Mouse (Mus musculus) hindbrain, embryonic 11.5 days (tissue): ENCODE data around the gene Slc35f3. TPM values are rescaled to one million over a fixed set of nuclear protein-coding genes. Genes with fewer than 3 reads are reported as not detected.

Experiments used
- ATAC-seq: fragments of 200-750 bp; cut with Nextera tagmentation; 2 replicates; pipeline ENCODE4 v1.8.0; 2017; ENCODE audit warnings: mild to moderate bottlenecking, moderate TSS enrichment, moderate library complexity; ENCODE audit not compliant: low FRiP score
- DNase-seq: peaks from one replicate; pipeline ENCODE4 v3.0.0-alpha.2; 2015; ENCODE audit warnings: low spot score
- H3K27ac ChIP-seq: fragments of 300-500 bp; sonication (generic); 2 replicates; pipeline ENCODE4 v1.5.1; 2014; ENCODE audit warnings: mild to moderate bottlenecking, low read depth, low read length
- H3K27me3 ChIP-seq: fragments of 300-500 bp; sonication (generic); 2 replicates; pipeline ENCODE4 v1.6.1; 2014; ENCODE audit warnings: mild to moderate bottlenecking, low read length, moderate library complexity, mixed read lengths; ENCODE audit not compliant: control insufficient read depth, insufficient read depth
- H3K36me3 ChIP-seq: fragments of 300-500 bp; sonication (generic); 2 replicates; pipeline ENCODE4 v1.6.1; 2014; ENCODE audit warnings: mild to moderate bottlenecking, low read length, moderate library complexity, mixed read lengths; ENCODE audit not compliant: control insufficient read depth, insufficient read depth
- H3K4me1 ChIP-seq: fragments of 300-500 bp; sonication (generic); replicated peaks from 2 replicates; pipeline ENCODE4 v1.6.1; 2014; ENCODE audit warnings: low read length, mixed read lengths; ENCODE audit not compliant: control insufficient read depth, insufficient read depth
- H3K4me2 ChIP-seq: fragments of 300-500 bp; sonication (generic); replicated peaks from 2 replicates; pipeline ENCODE4 v1.6.1; 2014; ENCODE audit warnings: mild to moderate bottlenecking, low read depth, low read length
- H3K4me3 ChIP-seq: fragments of 300-500 bp; sonication (generic); 2 replicates; pipeline ENCODE4 v1.5.1; 2014; ENCODE audit warnings: low read depth, low read length
- H3K9ac ChIP-seq: fragments of 300-500 bp; sonication (generic); 2 replicates; pipeline ENCODE4 v1.6.1; 2014; ENCODE audit warnings: low read depth, low read length
- H3K9me3 ChIP-seq: fragments of 300-500 bp; sonication (generic); 2 replicates; pipeline ENCODE4 v1.6.1; 2016; ENCODE audit warnings: low read length; ENCODE audit not compliant: control insufficient read depth
- WGBS: fragments of 180-500 bp; shearing (Covaris S2); extraction: QIAGEN DNeasy Blood & Tissue Kit; methylation state at CpG from one replicate; pipeline ENCODE4 v1.1.7; 2014; 5-methylcytosine and 5-hydroxymethylcytosine counted together
- polyA plus RNA-seq: library from polyadenylated mRNA; unstranded; fragments of >200 nt; fragmentation: Nextera tagmentation; extraction: Ambion mirVana; gene quantifications from 2 replicates; pipeline ENCODE4 v1.2.1, GENCODE M21; 2014

Gene Slc35f3
- polyA plus RNA-seq, 1 experiment from 2014 or later, result 0.08 TPM

- H3K27me3 ChIP-seq, result no peaks in the 10 kb centered on the region
- H3K4me2 ChIP-seq, result no peak overlapping the region
- no peak overlapping the region for H3K4me3 ChIP-seq
- no peaks in the 10 kb centered on the region for H3K36me3 ChIP-seq
- no peak overlapping the region for H3K9ac ChIP-seq
- DNase-seq (no peak), ATAC-seq (no peak)
- 87% methylated on average over 3 of the region's 3 CpGs for whole genome bisulfite sequencing
- no peaks in the 10 kb centered on the region for H3K4me1 ChIP-seq
- H3K9me3 ChIP-seq, result no peaks in the 10 kb centered on the region
- no peak overlapping the region for H3K27ac ChIP-seq
These were observed 73.5 kb downstream of the Slc35f3 start for GRCm38 (mm10) chr8:126371871-126372270.

- WGBS, result 89% methylated on average over 6 of the region's 6 CpGs
- H3K4me2 ChIP-seq, result no peak overlapping the region
- DNase-seq (no peak), ATAC-seq (no peak)
- H3K36me3 ChIP-seq, result no peaks in the 10 kb centered on the region
- no peaks in the 10 kb centered on the region for H3K4me1 ChIP-seq
- H3K27ac ChIP-seq, result no peak overlapping the region
- H3K9ac ChIP-seq, result no peak overlapping the region
- H3K9me3 ChIP-seq, result no peaks in the 10 kb centered on the region
- no peak overlapping the region for H3K4me3 ChIP-seq
- no peaks in the 10 kb centered on the region for H3K27me3 ChIP-seq
These were observed 81.2 kb downstream of the Slc35f3 start for GRCm38 (mm10) chr8:126379580-126379979.

GRCm38 (mm10) chr8:126380141-126380540 is 81.8 kb downstream of the Slc35f3 start:
- no peak overlapping the region for H3K4me3 ChIP-seq
- no peak for ATAC-seq
- no peak overlapping the region for H3K4me2 ChIP-seq
- no peak for DNase-seq
- no peak overlapping the region for H3K9ac ChIP-seq
- H3K9me3 ChIP-seq, result no peaks in the 10 kb centered on the region
- H3K4me1 ChIP-seq, result no peaks in the 10 kb centered on the region
- no peaks in the 10 kb centered on the region for H3K27me3 ChIP-seq
- no peak overlapping the region for H3K27ac ChIP-seq
- 51% methylated on average over 2 of the region's 2 CpGs for WGBS
- H3K36me3 ChIP-seq, result no peaks in the 10 kb centered on the region

GRCm38 (mm10) chr8:126381299-126381698 is 82.9 kb downstream of the Slc35f3 start:
- Histone ChIP-seq H3K36me3 (no peaks in the 10 kb centered on the region), H3K9me3 (no peaks in the 10 kb centered on the region), H3K4me2 (no peak overlapping the region), H3K27ac (no peak overlapping the region), H3K4me3 (no peak overlapping the region), H3K27me3 (no peaks in the 10 kb centered on the region), H3K9ac (no peak overlapping the region), H3K4me1 (no peaks in the 10 kb centered on the region)
- 88% methylated on average over 7 of the region's 7 CpGs for WGBS
- ATAC-seq (no peak), DNase-seq (no peak)

- DNase-seq, result peak; percentile 15
- Histone ChIP-seq H3K27ac (no peak overlapping the region), H3K9me3 (no peaks in the 10 kb centered on the region), H3K4me3 (no peak overlapping the region), H3K36me3 (no peaks in the 10 kb centered on the region), H3K4me1 (no peaks in the 10 kb centered on the region), H3K4me2 (no peak overlapping the region), H3K27me3 (no peaks in the 10 kb centered on the region), H3K9ac (no peak overlapping the region)
- ATAC-seq, result no peak
- WGBS, result 49% methylated on average over 14 of the region's 14 CpGs
These were observed 83.9 kb downstream of the Slc35f3 start for GRCm38 (mm10) chr8:126382216-126382615.

GRCm38 (mm10) chr8:126382749-126383148 is 84.4 kb downstream of the Slc35f3 start:
- no peak overlapping the region for H3K4me3 ChIP-seq
- no peaks in the 10 kb centered on the region for H3K4me1 ChIP-seq
- H3K36me3 ChIP-seq, result no peaks in the 10 kb centered on the region
- ATAC-seq (no peak), DNase-seq (peak; percentile 63)
- WGBS, result 68% methylated on average over 5 of the region's 5 CpGs
- no peaks in the 10 kb centered on the region for H3K27me3 ChIP-seq
- no peak overlapping the region for H3K4me2 ChIP-seq
- H3K27ac ChIP-seq, result no peak overlapping the region
- no peaks in the 10 kb centered on the region for H3K9me3 ChIP-seq
- no peak overlapping the region for H3K9ac ChIP-seq

GRCm38 (mm10) chr8:126387566-126387965 is 89.2 kb downstream of the Slc35f3 start:
- Histone ChIP-seq H3K9ac (no peak overlapping the region), H3K36me3 (no peaks in the 10 kb centered on the region), H3K9me3 (no peaks in the 10 kb centered on the region), H3K27ac (no peak overlapping the region), H3K4me1 (no peaks in the 10 kb centered on the region), H3K4me2 (no peak overlapping the region), H3K4me3 (no peak overlapping the region), H3K27me3 (no peaks in the 10 kb centered on the region)
- DNase-seq (no peak), ATAC-seq (no peak)
- 90% methylated on average over 4 of the region's 4 CpGs for WGBS

- H3K9me3 ChIP-seq, result no peaks in the 10 kb centered on the region
- ATAC-seq, result no peak
- 75% methylated on average over 2 of the region's 2 CpGs for WGBS
- H3K4me3 ChIP-seq, result no peak overlapping the region
- no peak for DNase-seq
- no peaks in the 10 kb centered on the region for H3K27me3 ChIP-seq
- H3K9ac ChIP-seq, result no peak overlapping the region
- no peaks in the 10 kb centered on the region for H3K36me3 ChIP-seq
- no peak overlapping the region for H3K4me2 ChIP-seq
- no peak overlapping the region for H3K27ac ChIP-seq
- no peaks in the 10 kb centered on the region for H3K4me1 ChIP-seq
These were observed 93.2 kb downstream of the Slc35f3 start for GRCm38 (mm10) chr8:126391541-126391940.

- 77% methylated on average over 9 of the region's 9 CpGs for WGBS
These were observed 97.0 kb downstream of the Slc35f3 start for GRCm38 (mm10) chr8:126395386-126395785.

More at GRCm38 (mm10) chr8:126395386-126395785, 97.0 kb downstream of the Slc35f3 start:
- ATAC-seq, result no peak
- H3K27me3 ChIP-seq, result no peaks in the 10 kb centered on the region
- H3K4me2 ChIP-seq, result no peak overlapping the region
- no peak overlapping the region for H3K27ac ChIP-seq
- H3K4me1 ChIP-seq, result no peaks in the 10 kb centered on the region
- H3K9ac ChIP-seq, result no peak overlapping the region
- H3K4me3 ChIP-seq, result no peak overlapping the region
- no peaks in the 10 kb centered on the region for H3K9me3 ChIP-seq
- no peaks in the 10 kb centered on the region for H3K36me3 ChIP-seq
- DNase-seq, result no peak
